Mouse (Mus musculus) testis, postnatal 10 days (tissue): ENCODE measurements at regions not wholly inside any gene's neighbourhood (a gene's known extent, or its start where the extent isn't known, plus 50 kb on each side); places are given as distances from the start of the nearest gene placed in this dataset.
A peak's percentile ranks its signal among the peaks of the same experiment; 100 is the strongest.

Experiments used
- DNase-seq: peaks from one replicate; pipeline ENCODE4 v3.0.0; 2021; ENCODE audit warnings: low spot score

GRCm38 (mm10) chr10:98434974-98435373, 479.2 kb upstream of the Atp2b1 start:
- no peak for DNase-seq

- no peak for DNase-seq
These were observed 452.7 kb upstream of the Atp2b1 start for GRCm38 (mm10) chr10:98461538-98461937.

GRCm38 (mm10) chr10:98474581-98474980, 439.6 kb upstream of the Atp2b1 start:
- DNase-seq: no peak

- DNase-seq: peak; percentile 45
These were observed 428.2 kb upstream of the Atp2b1 start for GRCm38 (mm10) chr10:98485751-98486681.

- DNase-seq: peak; percentile 68
These were observed 419.9 kb upstream of the Atp2b1 start for GRCm38 (mm10) chr10:98494354-98494753.

- no peak for DNase-seq
These were observed 418.0 kb upstream of the Atp2b1 start for GRCm38 (mm10) chr10:98496254-98496653.

- no peak for DNase-seq
These were observed 413.9 kb upstream of the Atp2b1 start for GRCm38 (mm10) chr10:98500315-98500714.

GRCm38 (mm10) chr10:98501566-98501965, 412.6 kb upstream of the Atp2b1 start:
- DNase-seq: no peak

- no peak for DNase-seq
These were observed 409.7 kb upstream of the Atp2b1 start for GRCm38 (mm10) chr10:98504524-98504923.

- DNase-seq: no peak
These were observed 405.6 kb upstream of the Atp2b1 start for GRCm38 (mm10) chr10:98508515-98509143.

- DNase-seq: no peak
These were observed 399.4 kb upstream of the Atp2b1 start for GRCm38 (mm10) chr10:98514836-98515235.

GRCm38 (mm10) chr10:98517609-98518008, 396.6 kb upstream of the Atp2b1 start:
- no peak for DNase-seq

- DNase-seq: no peak
These were observed 384.6 kb upstream of the Atp2b1 start for GRCm38 (mm10) chr10:98529565-98529964.

GRCm38 (mm10) chr10:98531425-98531824, 382.8 kb upstream of the Atp2b1 start:
- no peak for DNase-seq

- no peak for DNase-seq
These were observed 375.5 kb upstream of the Atp2b1 start for GRCm38 (mm10) chr10:98538706-98539105.

- no peak for DNase-seq
These were observed 373.1 kb upstream of the Atp2b1 start for GRCm38 (mm10) chr10:98541062-98541461.

GRCm38 (mm10) chr10:98542072-98542471, 372.1 kb upstream of the Atp2b1 start:
- DNase-seq: no peak

- no peak for DNase-seq
These were observed 370.8 kb upstream of the Atp2b1 start for GRCm38 (mm10) chr10:98543253-98543997.

GRCm38 (mm10) chr10:98543998-98544349, 370.2 kb upstream of the Atp2b1 start:
- DNase-seq: no peak

GRCm38 (mm10) chr10:98554575-98554974, 359.6 kb upstream of the Atp2b1 start:
- no peak for DNase-seq

GRCm38 (mm10) chr10:98557470-98558060, 356.6 kb upstream of the Atp2b1 start:
- DNase-seq: no peak

- no peak for DNase-seq
These were observed 355.6 kb upstream of the Atp2b1 start for GRCm38 (mm10) chr10:98558560-98558959.
